Mouse (Mus musculus): ENCODE results near the gene Tfap2e.

The Tfap2e gene

DNA sequence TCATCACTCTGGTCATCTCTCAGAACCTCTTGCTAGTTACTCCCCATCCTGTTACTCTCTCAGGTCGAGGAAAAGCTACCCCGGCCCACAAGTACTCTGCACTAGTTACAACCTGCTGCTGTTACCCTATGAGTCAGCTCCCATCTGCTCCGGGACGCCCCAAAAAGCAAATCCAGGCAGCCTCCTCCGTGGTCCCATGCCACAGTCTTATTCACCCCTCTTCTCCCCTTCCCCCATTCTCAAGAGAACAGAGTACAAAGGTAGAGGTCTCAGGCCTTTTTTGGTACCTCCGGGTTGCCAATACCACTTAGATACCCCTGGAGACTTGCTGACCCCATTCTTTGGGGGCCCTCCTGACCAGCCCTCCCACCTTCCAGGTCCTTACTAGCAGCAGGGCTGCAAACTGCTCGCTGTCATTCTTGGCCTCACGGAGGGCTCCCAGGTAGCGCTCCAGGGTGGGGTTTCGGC is 15.6 kb upstream of the Tfap2e start:
- DNase-seq: no peak

DNA sequence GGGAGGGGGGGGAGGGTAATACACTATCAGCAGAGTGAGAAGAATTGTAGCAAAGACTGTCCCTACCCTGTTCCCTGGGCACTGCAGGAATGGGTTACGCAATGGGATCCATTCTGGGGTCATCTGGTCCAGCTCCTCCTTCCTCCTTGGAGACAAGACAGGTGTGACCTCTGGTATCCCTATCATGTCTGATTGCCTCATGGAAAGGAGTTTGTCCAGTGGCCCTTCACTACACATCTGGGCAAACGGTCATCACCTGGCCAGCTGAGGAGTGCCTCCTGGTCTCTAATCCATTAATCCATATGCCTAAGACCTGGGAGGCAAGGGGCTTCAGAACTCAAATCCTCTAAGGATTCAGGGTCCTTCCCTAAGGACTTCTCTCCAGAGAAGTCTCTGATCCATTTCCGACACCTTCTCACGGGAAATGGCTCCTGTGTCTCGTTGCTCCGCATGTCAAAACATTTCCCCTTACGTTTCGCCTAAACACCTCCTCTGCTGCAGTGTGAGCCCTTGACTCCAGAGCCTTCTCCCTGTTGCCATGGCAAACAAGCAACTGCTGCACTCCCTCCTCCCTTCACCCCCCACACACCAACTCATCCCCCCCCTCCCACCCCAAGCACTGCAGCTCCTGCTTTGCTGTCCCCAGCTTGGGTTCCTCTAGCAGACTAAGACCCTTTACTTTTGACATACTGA is 15.0 kb upstream of the Tfap2e start:
- DNase-seq: no peak

- DNase-seq: no peak
Measured at GRCm38 (mm10) chr4:126750046-126750683, 14.1 kb upstream of the Tfap2e start.

DNA sequence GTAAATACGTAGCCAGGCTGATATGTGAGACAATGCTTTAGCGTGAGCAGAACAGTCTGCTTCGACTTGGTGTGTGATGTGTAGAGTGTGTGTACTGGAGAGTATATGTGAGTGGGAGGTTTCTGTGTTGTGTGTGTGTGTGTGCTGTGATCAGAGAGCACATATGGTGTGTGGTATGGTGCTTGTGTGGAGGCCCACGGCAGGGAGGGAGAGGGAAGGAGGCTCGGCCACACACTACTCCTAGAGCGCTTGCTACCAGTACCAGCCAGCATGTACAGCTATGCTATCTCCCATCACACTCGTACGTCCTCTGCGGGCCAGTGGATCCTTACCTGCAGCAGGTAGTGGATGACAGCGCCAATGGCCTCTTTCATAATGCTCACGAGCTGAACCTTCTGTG is 13.5 kb upstream of the Tfap2e start:
- DNase-seq: no peak

GRCm38 (mm10) chr4:126748381-126748780 is 12.3 kb upstream of the Tfap2e start:
- no peak for DNase-seq

DNA sequence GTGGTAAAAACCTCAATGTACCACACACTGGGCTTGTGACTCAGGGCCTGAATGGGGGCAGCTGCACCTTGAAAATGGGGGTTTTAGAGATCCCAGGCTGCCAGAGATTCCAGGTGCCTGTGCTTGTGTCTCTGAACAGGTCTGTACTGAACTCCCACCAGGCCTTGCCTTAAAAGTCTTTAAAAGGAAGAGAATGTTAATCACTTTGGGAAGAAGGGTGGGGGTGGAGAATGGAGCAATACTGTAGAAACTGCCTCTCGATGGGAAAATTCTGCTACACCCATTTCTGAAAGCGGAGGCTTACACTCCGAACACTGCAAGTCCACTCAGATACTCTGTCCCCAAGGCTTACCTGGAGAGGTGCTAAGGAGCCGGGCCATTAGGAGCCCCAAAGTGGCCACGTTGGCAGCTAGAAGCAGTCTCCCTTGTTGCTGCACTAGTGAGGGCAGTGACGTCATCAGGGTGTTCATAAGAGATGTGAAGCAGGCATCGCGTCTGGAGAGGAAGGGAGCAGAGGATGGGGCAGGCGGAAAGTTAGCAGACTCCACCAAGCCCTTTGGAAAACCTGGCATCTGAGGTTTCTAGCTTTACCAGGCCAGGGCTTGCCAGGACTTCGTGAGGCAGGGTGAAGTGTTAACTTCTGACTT is 10.3 kb upstream of the Tfap2e start:
- no peak for DNase-seq

DNA sequence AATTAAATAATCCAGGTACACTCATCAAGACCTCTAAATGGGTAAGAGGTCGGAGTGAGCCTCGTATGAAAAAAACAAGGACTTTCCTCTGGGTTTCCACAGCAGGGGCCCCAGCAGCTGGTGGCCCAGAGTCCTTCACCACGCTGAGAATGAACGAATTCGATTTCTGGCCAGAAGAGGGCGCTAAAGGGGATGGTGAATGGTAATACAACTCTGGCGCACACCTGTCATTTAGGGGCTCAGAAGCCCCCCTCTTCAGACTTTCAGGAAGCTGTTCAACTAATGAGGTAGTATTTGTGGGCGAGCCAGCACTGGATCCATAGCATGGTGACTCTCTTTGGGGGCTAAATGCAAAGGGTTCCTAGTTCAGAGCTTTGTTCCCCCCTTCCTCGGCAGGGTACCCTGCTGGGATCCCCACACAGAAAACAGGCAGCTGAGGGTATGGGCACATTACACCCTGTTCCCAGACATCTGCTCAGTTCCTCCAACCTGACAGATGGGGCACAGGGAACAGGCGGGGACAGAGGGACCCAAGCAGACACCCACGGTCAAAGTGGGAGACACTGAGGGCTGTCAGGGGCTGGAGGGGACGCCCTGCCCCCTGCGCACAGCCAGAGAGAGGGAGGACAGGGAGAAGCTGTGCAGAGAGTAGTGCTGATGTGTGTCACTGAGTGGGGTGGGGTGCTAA is 9.6 kb upstream of the Tfap2e start:
- peak; percentile 48 to 76 for DNase-seq

DNA sequence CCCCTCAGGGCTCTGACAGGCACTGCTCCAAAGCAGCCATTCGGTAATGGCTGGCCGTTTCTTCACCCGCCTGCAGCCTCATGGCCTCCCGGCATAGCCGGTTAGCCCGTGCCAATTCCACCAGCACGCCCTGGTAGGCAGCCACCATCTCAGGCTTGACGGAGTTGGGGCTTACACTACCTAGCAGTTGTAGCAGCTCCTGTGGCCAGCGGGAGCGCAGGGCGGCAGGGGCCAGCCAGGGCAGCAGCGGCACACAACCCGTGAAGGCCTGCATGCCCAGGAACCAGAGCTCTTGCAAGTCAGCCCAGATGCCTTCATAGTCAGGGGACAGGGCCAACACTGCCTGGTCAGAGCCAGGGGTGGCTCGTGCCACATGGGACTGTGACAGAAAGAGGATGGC is 8.8 kb upstream of the Tfap2e start:
- no peak for DNase-seq

DNA sequence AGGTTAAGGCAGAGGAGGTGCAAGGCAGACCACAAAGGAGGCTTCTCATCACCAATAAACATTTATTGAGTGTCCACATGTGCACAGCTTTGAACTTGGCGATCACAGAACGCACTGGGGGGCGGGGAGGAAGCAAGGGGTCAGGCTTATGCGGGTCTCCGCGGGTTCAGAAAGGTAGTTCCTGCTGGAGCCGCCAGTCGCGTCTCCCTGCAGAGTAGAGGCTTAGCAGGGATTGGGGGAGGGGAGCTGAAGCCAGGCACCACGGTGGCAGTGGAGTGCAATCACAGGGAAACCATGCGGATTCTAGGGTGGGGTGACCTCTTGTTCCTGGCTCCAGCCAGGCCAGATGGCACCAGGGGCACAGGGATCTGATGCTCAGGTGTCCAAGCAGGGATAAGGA is 7.7 kb upstream of the Tfap2e start:
- no peak for DNase-seq

GRCm38 (mm10) chr4:126742976-126743375 is 6.9 kb upstream of the Tfap2e start:
- DNase-seq: no peak

DNA sequence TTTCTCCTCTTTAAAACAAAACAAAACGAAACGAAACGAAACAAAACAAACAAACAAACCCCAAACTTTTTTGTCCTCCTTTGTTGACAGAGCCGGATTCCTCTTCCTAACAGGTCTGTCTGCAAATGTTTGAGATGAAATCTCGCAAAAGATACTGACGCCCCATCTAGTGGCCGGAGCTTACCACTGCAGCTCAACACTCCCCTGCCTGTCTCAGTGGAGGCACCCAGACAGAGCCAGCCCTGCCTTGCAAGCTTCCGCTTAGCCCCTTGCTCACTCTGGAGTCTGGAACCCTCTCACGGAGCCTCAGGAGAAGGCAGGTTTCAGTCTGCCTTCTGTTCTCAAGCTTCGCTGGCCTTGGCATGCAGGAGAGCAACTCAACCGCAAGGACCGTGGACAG is 5.4 kb upstream of the Tfap2e start:
- DNase-seq: peak; percentile 76 to 83

DNA sequence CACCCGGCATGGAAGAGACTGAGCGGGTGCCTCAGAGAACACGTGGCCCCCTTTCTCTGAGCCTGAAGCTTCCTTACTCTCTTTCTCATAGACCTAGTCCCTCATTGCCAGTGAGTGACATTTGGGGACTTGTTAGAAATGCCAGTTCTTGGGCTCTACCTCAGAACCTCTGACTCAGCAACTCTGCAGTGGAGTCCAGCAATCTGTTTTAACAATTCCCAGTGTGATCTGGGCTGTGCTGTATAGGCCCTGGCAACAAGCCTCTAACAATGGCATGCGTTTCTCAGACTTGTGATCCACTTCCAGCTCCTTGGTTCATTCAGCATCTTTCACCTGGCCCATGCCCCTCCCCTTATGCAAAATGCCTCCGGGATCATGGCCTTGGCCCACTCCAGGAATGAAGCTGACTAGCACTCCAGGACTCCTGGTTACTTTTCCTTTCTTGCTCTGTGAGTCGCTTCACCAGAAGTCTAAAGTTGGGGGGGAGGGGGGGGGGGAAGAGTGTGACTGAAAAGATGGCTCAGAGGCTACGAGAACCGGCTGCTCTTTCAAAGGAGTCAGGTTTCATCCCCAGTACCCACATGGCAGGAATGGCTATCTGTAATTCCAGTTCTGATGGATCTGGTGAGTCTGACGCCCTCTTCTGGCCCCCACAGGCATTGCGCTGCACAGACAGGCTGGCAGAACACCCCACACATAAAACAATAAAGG is 4.1 kb upstream of the Tfap2e start:
- DNase-seq: peak in 1 of 2 experiments; percentile 37

DNA sequence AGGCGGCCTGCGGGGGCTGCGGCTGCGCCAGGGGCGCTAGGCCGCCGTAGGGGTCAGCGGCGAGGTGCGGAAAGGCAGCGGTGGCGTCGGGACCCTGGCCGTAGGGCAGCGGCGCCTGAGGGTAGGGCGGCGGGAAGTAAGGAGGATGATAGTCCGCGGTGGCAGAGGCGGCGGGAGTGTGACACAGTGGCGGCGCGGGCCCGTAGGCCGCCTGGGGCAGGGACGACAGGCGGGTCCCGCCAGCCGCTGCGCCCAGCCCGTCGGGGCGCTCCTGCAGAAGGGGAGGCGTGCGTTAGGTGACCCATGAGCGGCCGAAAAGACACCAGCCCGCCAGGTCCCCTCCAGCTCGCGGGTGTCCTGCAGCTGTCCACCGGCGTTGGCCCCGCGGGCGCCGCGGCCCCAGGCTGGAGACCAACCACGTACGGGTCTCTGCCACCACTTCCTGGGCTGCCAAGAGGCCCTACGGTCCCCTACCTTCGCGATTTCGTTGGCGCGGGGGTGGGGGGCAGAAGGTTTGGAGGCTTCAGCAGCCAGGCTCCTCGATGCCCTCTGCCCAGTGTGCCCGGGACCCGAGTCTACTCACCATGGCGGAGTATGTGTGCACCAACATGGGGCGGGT is 549 bp downstream of the Tfap2e start:
- no peak for DNase-seq

DNA sequence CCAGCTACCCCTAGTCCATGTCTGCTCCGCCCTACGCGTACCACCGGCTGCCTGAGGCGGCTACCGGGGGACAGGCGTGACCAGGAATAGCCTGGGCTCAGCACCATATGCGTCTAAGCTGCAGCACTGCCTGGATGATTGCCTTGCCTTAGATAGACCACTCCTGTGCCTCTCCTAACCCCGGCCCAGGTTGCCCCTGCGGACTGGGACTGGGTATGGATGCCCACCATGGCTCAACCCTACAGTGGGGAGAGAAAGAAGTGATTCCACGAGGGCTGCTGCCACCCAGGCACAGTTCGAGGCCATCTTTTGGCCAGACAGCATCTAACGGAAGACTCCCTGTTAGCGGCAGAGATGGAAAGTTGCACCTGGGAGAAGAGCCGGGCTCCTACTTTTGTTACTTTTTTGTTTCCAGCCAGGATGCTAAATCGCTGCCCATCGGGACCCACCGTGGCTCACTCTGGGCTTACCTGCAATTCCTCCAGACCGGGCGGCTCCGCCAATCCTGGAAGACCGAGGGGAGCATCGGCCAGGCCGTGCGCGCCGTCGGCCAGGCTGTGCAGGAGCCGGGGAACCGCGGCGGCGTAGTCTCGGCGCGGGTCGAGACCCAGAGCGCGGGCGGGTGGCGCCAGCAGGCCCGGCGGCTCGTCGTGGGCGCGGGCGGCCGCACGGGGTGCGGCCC is 1.2 kb downstream of the Tfap2e start:
- no peak for DNase-seq

DNA sequence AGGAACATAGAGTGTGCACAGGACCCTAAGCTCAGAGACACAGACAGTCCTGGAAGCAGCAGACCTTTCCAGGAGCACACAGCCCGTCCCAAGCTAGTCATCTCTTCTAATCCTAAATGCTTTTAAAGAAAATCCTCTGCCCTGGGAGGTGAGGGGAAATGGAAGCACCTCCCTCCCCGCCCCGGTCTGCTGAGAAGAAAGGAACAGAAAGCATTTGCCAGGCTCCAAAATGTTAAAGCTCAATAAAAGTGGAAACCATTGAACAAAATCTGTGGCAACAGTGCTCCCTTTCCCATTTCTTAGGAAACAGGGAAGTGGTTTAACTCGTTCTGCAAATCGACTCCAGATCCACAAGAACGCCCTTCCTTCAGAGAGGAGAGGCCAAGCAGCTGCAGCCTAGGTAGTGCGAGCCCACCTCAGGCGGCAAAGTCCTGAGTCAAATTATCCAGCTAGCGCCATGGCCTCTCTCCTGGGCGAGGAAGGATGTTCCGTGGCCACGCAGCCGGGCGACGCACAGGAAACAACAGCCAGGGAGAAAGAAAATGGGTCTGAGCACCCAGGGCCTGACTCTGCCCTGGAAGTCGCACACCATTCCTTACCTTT is 1.9 kb downstream of the Tfap2e start:
- no peak for DNase-seq

GRCm38 (mm10) chr4:126732531-126733380 is 3.3 kb downstream of the Tfap2e start:
- DNase-seq: peak in 1 of 2 experiments; percentile 37

DNA sequence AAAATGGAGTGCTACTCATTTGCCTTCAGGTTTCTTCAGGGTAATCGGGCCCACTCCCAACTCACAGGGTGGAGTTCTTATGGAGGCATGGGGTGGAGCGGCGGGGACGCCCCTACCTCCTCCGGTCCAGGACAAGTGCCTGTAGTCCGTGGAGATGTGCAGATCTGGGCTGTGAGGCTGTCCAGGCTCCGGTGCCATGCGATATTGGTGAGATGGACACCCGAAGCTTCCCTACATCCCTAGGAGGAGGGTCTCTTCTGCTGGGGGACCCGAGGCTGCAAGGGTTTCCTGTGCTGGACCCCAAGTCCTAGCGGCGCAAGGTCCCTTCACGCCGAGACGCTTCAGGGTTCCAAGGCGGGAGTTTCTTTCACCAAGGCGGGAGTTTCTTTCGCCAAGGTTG is 3.9 kb downstream of the Tfap2e start:
- peak in 1 of 2 experiments; percentile 30 for DNase-seq

GRCm38 (mm10) chr4:126707439-126707826 is 28.6 kb downstream of the Tfap2e start:
- DNase-seq: no peak

- DNase-seq: no peak
Measured at GRCm38 (mm10) chr4:126706630-126707438, 29.2 kb downstream of the Tfap2e start.
